12 mouse cellular contexts compared by ENCODE assay signal in genomic region chr9:109122553-109123085, GRCm38 (mm10). TPM values are rescaled to one million over a fixed set of nuclear protein-coding genes. Genes with fewer than 3 reads are reported as not detected.
DNase-seq lines count a peak whose midpoint lies in the region; ATAC-seq and TF ChIP-seq lines count a peak whose summit lies in the region.
"Had no signal": no experiment of that assay in that cellular context is flagged by ENCODE, and none has a peak within 500 bp of the region (broad histone marks: within the 10 kb centered on the region; RNA-seq: fewer than 3 reads in every experiment).

No protein-coding gene starts in this region.

- TF ChIP-seq CTCF in lung, adult 2 months (IDR thresholded peaks at IDR 0.05; ENCODE audit: insufficient read depth, low read length) = peak; percentile 22; the same call in 1 of the 2 replicates

- no peak overlapping the region for H3K4me3 ChIP-seq in lung, adult 2 months (replicated peaks; ENCODE audit: extremely low read depth, low read depth, low read length)
- H3K4me3 ChIP-seq: megakaryocyte, embryonic 14.5 days had no signal

- no peak for TF ChIP-seq POLR2A in lung, adult 2 months (IDR thresholded peaks at IDR 0.05; ENCODE audit: borderline replicate concordance, extremely low read depth, low read depth, low read length)

- DNase-seq in heart, adult 11 months = peak; percentile 81
- no peak for DNase-seq in heart, postnatal 25 days (ENCODE audit: low spot score)
- DNase-seq in right cerebral cortex, adult 18-20 months = peak; percentile 34
- DNase-seq in right cerebral cortex, postnatal 14 days = no peak
- peak; percentile 54 to 61 for DNase-seq in cerebellum, postnatal 14 days
- DNase-seq in lung, adult 2 months = peak; percentile 24
- DNase-seq in telencephalon, adult 2 months (ENCODE audit: low read depth, low spot score) = peak; percentile 23

- intact Hi-C loops in heart, postnatal 25 days (cut with DNase I) = loop anchor here (1.0 to 10.0 kb wide), 3 partner anchors 122 to 742 kb away; partner anchors contain the start of gene Nme6

- peaks cover 5% of the 10 kb centered on the region for H3K4me1 ChIP-seq in lung, adult 2 months (ENCODE audit: control insufficient read depth, insufficient read depth, low read length)

- ATAC-seq in activated CD4-positive, CD25-positive, alpha-beta regulatory T cell, adult 4 months = no peak

- WGBS in lung, adult 2 months = 41% methylated on average over 2 of the region's 2 CpGs

RNA-seq across cellular contexts. Expression of gene Plxnb1, which starts 27.4 kb away (rescaled TPM):
- 10 to 100 TPM; 21.1 to 22.9 TPM for total RNA-seq in heart, postnatal 25 days (2021)
- polyA plus RNA-seq in lung, adult 2 months (2012; rRNA removed) = 54.1 and 61.4 TPM in 2 replicates
- under 1 TPM; 0.16 to 0.80 TPM for polyA plus RNA-seq in activated CD4-positive, CD25-positive, alpha-beta regulatory T cell, adult 4 months (2017; shearing (Covaris generic))

RNA-seq across cellular contexts. Expression of gene Fbxw21, which starts 39.2 kb away (rescaled TPM):
- not detected for total RNA-seq in heart, postnatal 25 days (2021)
- polyA plus RNA-seq in lung, adult 2 months (2012; rRNA removed) = not detected in 2 replicates
- polyA plus RNA-seq in activated CD4-positive, CD25-positive, alpha-beta regulatory T cell, adult 4 months (2017; shearing (Covaris generic)) = not detected
- total RNA-seq: adrenal gland, postnatal 36 days; heart, postnatal 14 days had no signal
- polyA plus RNA-seq: testis, adult 2 months had no signal

RNA-seq across cellular contexts. Expression of gene Tma7, which starts 40.2 kb away (rescaled TPM):
- 100 to 1,000 TPM; 243 to 255 TPM for total RNA-seq in heart, postnatal 25 days (2021)
- polyA plus RNA-seq in lung, adult 2 months (2012; rRNA removed) = 13.4 and 19.0 TPM in 2 replicates
- polyA plus RNA-seq in activated CD4-positive, CD25-positive, alpha-beta regulatory T cell, adult 4 months (2017; shearing (Covaris generic)) = 100 to 1,000 TPM; 726 to 879 TPM

RNA-seq across cellular contexts. Expression of gene Ccdc51, which starts 40.3 kb away (rescaled TPM):
- 10 to 100 TPM; 11.5 to 12.2 TPM for total RNA-seq in heart, postnatal 25 days (2021)
- polyA plus RNA-seq in lung, adult 2 months (2012; rRNA removed) = 3.5 and 3.7 TPM in 2 replicates
- polyA plus RNA-seq in activated CD4-positive, CD25-positive, alpha-beta regulatory T cell, adult 4 months (2017; shearing (Covaris generic)) = 10 to 100 TPM; 10.9 to 12.4 TPM

RNA-seq across cellular contexts. Expression of gene Atrip, which starts 48.7 kb away (rescaled TPM):
- total RNA-seq in heart, postnatal 25 days (2021) = 1 to 10 TPM; 6.7 to 7.1 TPM
- 18.8 and 21.9 TPM in 2 replicates for polyA plus RNA-seq in lung, adult 2 months (2012; rRNA removed)
- polyA plus RNA-seq in activated CD4-positive, CD25-positive, alpha-beta regulatory T cell, adult 4 months (2017; shearing (Covaris generic)) = 10 to 100 TPM; 15.3 to 16.3 TPM

Comparison
In these comparisons a context has a peak if more than half of its experiments do, and no peak if none do; other contexts are left out.
1. DNase-seq: peak in heart, adult 11 months (single experiment), right cerebral cortex, adult 18-20 months (single experiment), cerebellum, postnatal 14 days (2 of 2), lung, adult 2 months (single experiment) and telencephalon, adult 2 months (single experiment); none in heart, postnatal 25 days (single experiment) and right cerebral cortex, postnatal 14 days (single experiment).
2. RNA of gene Plxnb1, which starts 27.4 kb away (polyA plus RNA-seq): 54.1 to 61.4 TPM in lung, adult 2 months; 0.16 to 0.80 TPM in activated CD4-positive, CD25-positive, alpha-beta regulatory T cell, adult 4 months; every median in the first group is over 10 times any median in the second.
3. RNA of gene Tma7, which starts 40.2 kb away (polyA plus RNA-seq): 726 to 879 TPM in activated CD4-positive, CD25-positive, alpha-beta regulatory T cell, adult 4 months; 13.4 to 19.0 TPM in lung, adult 2 months; every median in the first group is over 10 times any median in the second.